Mouse (Mus musculus) thymus, adult 2 months (tissue): ENCODE results near the gene Nobox. TPM values are rescaled to one million over a fixed set of nuclear protein-coding genes. Genes with fewer than 3 reads are reported as not detected.

Experiments
- DNase-seq: peaks from one replicate; pipeline ENCODE4 v3.0.0; 2021
- H3K27ac ChIP-seq: fragments of 200-500 bp; 2 replicates; pipeline ENCODE4 v1.5.1; 2012; ENCODE audit warnings: low read length, control low read depth; ENCODE audit not compliant: control insufficient read depth, insufficient read depth
- H3K27me3 ChIP-seq: fragments of 200-500 bp; 2 replicates; pipeline ENCODE4 v1.6.1; 2012; ENCODE audit warnings: mild to moderate bottlenecking, low read length, moderate library complexity, mixed read lengths; ENCODE audit not compliant: control insufficient read depth, insufficient read depth
- H3K36me3 ChIP-seq: fragments of 200-500 bp; 2 replicates; pipeline ENCODE4 v1.6.1; 2012; ENCODE audit warnings: mild to moderate bottlenecking, low read length, moderate library complexity; ENCODE audit not compliant: control insufficient read depth, insufficient read depth
- H3K4me1 ChIP-seq: fragments of 200-500 bp; replicated peaks from 2 replicates; pipeline ENCODE4 v1.6.1; 2012; ENCODE audit warnings: low read length; ENCODE audit not compliant: control insufficient read depth, insufficient read depth
- H3K4me3 ChIP-seq: fragments of 200-500 bp; 2 replicates; pipeline ENCODE4 v1.5.1; 2012; ENCODE audit warnings: mild to moderate bottlenecking, low read length, control low read depth, moderate library complexity; ENCODE audit not compliant: control insufficient read depth, insufficient read depth
- CTCF ChIP-seq: fragments of 200-500 bp; IDR thresholded peaks from 2 replicates; pipeline ENCODE4 v1.5.1; 2012; ENCODE audit warnings: mild to moderate bottlenecking, control low read depth, low read length, moderate library complexity, borderline replicate concordance; ENCODE audit not compliant: control insufficient read depth, poor library complexity, insufficient read depth; ENCODE audit errors: extremely low read depth
- POLR2A ChIP-seq: fragments of 200-500 bp; IDR thresholded peaks from 2 replicates; pipeline ENCODE4 v1.6.1; 2012; ENCODE audit warnings: mild to moderate bottlenecking, low read length, control low read depth, moderate library complexity; ENCODE audit not compliant: control insufficient read depth, poor library complexity, insufficient read depth; ENCODE audit errors: extremely low read depth
- WGBS: fragments of 180-500 bp; shearing (Covaris S2); methylation state at CpG from one replicate; pipeline ENCODE4 v1.1.7; 2018; 5-methylcytosine and 5-hydroxymethylcytosine counted together
- polyA plus RNA-seq: library from polyadenylated mRNA; depleted of rRNA; stranded (reverse); fragments of >200 nt; gene quantifications from 2 replicates; pipeline ENCODE4 v1.2.3, GENCODE M21; 2012

The Nobox gene
- polyA plus RNA-seq, 1 experiment: 0.09 TPM

GRCm38 (mm10) chr6:43297508-43297850 lies 11.9 kb downstream of the Nobox start:
- Histone ChIP-seq H3K4me3 (no peak overlapping the region), H3K27ac (no peak overlapping the region), H3K27me3 (no peaks in the 10 kb centered on the region), H3K4me1 (no peaks in the 10 kb centered on the region), H3K36me3 (no peaks in the 10 kb centered on the region)
- WGBS: 69% methylated on average over 2 of the region's 2 CpGs
- no peak for TF ChIP-seq POLR2A
- TF ChIP-seq CTCF: no peak
- no peak for DNase-seq

DNA sequence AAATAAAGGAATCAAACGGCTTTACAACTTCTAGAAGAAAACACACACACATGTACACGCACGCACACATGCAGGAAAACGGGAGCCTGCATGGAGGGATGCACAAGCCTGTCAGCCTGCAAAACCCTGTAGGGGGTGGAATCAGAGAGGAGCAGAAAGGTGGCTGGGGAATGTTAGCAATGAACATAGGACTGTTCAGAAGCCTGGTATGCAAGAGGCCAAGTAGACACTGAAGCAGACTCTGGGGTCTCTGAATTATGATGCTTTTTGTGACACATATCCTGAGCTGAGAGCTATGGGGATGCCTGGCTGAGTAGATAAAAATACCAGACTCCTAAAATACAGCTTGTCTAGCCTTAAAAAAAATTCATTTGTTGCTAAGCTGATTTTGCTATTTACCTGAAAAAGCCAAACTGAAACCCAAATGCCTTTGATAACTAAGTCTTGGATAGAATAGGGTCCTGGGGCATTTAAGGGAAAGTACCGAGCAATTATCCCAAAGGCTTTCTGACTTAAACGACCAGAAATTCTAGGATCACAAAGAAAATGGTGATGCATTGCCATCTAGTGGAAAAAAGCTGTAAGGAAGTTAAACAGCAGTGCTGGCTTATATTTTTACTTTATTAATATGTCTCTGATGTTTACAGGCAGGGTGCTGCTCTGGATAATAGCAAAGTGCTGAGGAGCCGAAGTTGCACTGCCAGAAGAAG lies 12.4 kb downstream of the Nobox start:
- Histone ChIP-seq H3K27me3 (no peaks in the 10 kb centered on the region), H3K36me3 (no peaks in the 10 kb centered on the region), H3K4me1 (no peaks in the 10 kb centered on the region), H3K4me3 (no peak overlapping the region), H3K27ac (no peak overlapping the region)
- TF ChIP-seq CTCF (no peak), POLR2A (no peak)
- DNase-seq: no peak
- 52% methylated on average over 7 of the region's 7 CpGs for WGBS

GRCm38 (mm10) chr6:43295908-43296307 lies 13.4 kb downstream of the Nobox start:
- no peak for TF ChIP-seq POLR2A
- no peak for TF ChIP-seq CTCF
- DNase-seq: no peak

GRCm38 (mm10) chr6:43293175-43293574 lies 16.2 kb downstream of the Nobox start:
- no peaks in the 10 kb centered on the region for H3K27me3 ChIP-seq
- no peak for DNase-seq
- no peaks in the 10 kb centered on the region for H3K4me1 ChIP-seq
- TF ChIP-seq POLR2A (no peak), CTCF (no peak)
- H3K27ac ChIP-seq: no peak overlapping the region
- no peaks in the 10 kb centered on the region for H3K36me3 ChIP-seq
- no peak overlapping the region for H3K4me3 ChIP-seq
- 93% methylated on average over 7 of the region's 7 CpGs for WGBS

More at GRCm38 (mm10) chr6:43295908-43296307, 13.4 kb downstream of the Nobox start:
- Histone ChIP-seq H3K36me3 (no peaks in the 10 kb centered on the region), H3K4me1 (no peaks in the 10 kb centered on the region), H3K27me3 (no peaks in the 10 kb centered on the region), H3K4me3 (no peak overlapping the region), H3K27ac (no peak overlapping the region)
- WGBS: 73% methylated on average over 5 of the region's 5 CpGs

- Histone ChIP-seq H3K27me3 (no peaks in the 10 kb centered on the region), H3K4me3 (no peak overlapping the region), H3K27ac (no peak overlapping the region), H3K4me1 (no peaks in the 10 kb centered on the region), H3K36me3 (no peaks in the 10 kb centered on the region)
- TF ChIP-seq CTCF (no peak), POLR2A (no peak)
- 93% methylated on average over 6 of the region's 6 CpGs for WGBS
- DNase-seq: no peak
These were observed 16.8 kb downstream of the Nobox start for GRCm38 (mm10) chr6:43292471-43293076.

DNA sequence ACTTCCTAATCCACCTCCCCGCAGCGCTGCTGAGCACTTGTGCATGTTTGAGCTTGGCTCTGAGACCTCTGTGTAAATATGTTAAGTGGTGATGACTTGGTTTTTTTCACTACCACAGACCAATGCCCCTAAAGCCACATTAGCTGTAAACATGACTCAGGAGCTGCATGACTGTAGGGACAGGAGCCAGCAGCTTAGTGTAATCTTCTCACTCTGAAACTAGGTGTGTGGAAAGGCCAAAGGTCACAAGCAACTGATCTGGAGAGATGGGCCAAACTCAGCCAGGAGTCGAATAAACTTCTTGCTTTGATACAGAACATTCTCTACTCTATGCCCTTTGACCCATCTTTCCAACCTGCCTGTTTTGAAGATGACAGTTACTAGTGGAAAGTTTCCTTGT lies 17.3 kb downstream of the Nobox start:
- H3K27me3 ChIP-seq: no peaks in the 10 kb centered on the region
- no peak for DNase-seq

DNA sequence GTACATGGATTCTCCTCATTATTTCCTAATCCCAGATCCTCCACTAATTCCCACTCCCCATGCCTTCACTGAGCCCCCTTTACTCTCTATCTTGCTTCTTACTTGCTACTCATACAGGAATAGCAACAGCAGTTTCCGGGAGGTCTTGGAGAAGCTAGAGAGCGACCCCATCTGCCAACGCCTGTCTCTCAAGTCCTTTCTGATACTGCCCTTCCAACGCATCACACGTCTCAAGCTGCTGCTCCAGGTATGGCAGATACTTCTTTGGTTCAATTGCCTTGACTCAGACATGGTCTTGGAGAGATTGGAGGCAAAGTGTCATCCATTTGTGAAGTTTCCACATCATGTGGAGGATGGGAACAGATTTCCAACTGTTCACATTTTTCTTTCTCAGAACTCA lies 28.9 kb downstream of the Nobox start:
- DNase-seq: no peak
- H3K27ac ChIP-seq: no peak overlapping the region
- 98% methylated on average over 5 of the region's 5 CpGs for WGBS
- no peaks in the 10 kb centered on the region for H3K27me3 ChIP-seq
- H3K4me1 ChIP-seq: no peaks in the 10 kb centered on the region
- H3K4me3 ChIP-seq: no peak overlapping the region
- TF ChIP-seq CTCF (no peak), POLR2A (no peak)
- no peaks in the 10 kb centered on the region for H3K36me3 ChIP-seq

More for the DNA sequence above, 17.3 kb downstream of the Nobox start:
- H3K27ac ChIP-seq: no peak overlapping the region
- no peaks in the 10 kb centered on the region for H3K4me1 ChIP-seq
- 39% methylated on average over 3 of the region's 3 CpGs for whole genome bisulfite sequencing
- H3K4me3 ChIP-seq: no peak overlapping the region
- H3K36me3 ChIP-seq: no peaks in the 10 kb centered on the region
- TF ChIP-seq POLR2A: no peak
- TF ChIP-seq CTCF: no peak
